Mouse (Mus musculus) bone marrow, adult 2 months (tissue): ENCODE results near the gene Zfp300.

Experiments
- CTCF ChIP-seq: fragments of 200-500 bp; IDR thresholded peaks from 2 replicates; pipeline ENCODE4 v1.5.1; 2011; ENCODE audit warnings: low read length, control low read depth; ENCODE audit not compliant: control insufficient read depth, insufficient read depth
- POLR2A ChIP-seq: fragments of 200-500 bp; IDR thresholded peaks from 2 replicates; pipeline ENCODE4 v1.6.1; 2011; ENCODE audit warnings: low read depth, mild to moderate bottlenecking, control low read depth, low read length, borderline replicate concordance; ENCODE audit not compliant: control insufficient read depth

DNA sequence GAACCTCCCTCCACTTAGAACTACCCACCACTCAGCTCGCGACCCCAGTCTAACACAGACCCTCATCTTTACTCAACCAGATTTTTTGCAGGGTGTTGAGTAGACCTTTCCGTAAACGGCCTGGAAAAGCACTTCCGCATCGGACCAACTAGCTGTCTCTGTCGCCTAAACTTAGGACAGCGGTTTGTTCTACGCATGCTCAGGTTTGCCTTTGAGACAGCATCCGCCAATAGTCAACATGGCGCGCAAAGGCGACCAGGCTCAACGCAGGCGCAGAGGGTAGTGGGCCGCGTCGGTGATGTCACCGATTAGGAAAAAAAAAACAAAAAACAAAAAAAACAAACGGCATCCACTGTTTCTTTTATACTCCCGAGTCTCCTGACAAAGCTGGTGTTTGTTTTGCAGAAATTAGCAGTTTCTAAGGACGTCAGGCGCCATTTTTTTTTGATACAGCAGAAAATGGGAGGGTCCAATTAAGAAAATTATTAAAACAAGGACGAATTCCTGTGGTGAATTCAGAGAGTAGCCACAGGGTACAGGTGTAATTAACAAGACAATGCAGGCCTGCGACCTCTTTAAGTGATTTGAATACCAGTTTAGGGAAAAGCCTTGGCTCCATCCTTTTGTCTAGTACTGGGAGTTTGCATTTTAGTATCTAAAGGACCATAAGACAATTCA lies 27.3 kb downstream of the Zfp300 start, which contains the start of gene Zfp182:
- TF ChIP-seq CTCF (no peak), POLR2A (peak; percentile 64)
